Mouse (Mus musculus) spleen, postnatal 14 days (tissue): Measurements from ENCODE around the gene Large1.

ENCODE experiments used
- DNase-seq, 2 experiments: peaks; one replicate each; pipeline ENCODE4 v3.0.0; 2021 to 2022; ENCODE audit warnings: low spot score in 2 of 2

The Large1 gene

DNA sequence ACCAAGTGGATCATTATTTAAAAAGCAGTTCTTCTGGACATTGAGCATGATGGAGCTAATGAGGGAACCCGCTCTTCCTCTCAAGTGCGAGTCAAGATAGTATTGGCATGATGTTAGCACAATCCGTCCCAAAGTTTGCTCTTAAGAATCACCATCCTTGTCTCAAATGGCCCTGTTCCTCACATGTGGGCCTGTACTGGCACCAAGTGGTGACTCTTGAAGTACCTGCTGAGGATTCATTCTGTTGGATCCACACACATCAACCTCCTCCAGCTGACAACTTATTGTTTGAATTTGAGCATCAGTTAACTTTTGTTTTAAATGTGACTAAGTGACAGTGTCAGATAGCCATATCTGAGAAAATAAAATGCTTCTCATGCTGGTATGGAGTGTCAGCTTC is 540.6 kb downstream of the Large1 start:
- no peak for DNase-seq

DNA sequence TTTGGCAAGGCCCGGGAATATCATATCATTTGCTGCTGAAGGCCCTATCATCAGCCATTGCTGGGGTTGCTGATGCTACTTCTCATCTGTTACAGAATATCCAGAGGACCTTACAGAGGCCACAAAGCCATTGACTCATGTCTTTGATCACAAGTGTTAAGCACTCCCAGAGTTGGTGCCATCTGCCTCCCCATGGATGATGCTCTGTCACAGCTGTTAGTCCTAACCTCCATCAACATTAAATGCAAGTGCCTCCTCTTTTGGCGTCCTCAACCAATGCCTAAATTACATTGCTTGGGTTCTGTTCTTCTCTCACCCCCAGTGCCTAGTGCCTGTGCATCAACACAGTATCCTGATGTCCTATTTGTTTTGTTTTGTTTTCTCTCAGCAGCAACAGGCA is 551.8 kb downstream of the Large1 start:
- DNase-seq = no peak

DNA sequence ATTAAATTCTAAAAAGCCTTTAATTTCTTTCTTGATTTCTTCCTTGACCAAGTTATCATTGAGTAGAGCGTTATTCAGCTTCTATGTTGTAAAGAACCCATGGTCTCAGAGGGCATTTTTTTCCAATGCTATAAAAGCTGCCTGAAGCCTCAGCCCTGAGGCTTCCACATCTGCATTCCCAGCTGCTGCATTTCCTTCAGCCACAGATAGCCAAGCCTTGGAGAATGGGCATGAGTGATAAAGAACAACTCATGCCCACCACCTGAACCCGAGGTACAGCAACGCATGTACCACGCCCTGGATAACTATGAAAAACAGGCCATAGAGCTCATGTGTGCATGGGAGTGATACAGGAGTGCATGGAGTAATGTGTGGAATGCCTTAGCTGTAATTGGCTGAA is 572.7 kb downstream of the Large1 start:
- no peak for DNase-seq

DNA sequence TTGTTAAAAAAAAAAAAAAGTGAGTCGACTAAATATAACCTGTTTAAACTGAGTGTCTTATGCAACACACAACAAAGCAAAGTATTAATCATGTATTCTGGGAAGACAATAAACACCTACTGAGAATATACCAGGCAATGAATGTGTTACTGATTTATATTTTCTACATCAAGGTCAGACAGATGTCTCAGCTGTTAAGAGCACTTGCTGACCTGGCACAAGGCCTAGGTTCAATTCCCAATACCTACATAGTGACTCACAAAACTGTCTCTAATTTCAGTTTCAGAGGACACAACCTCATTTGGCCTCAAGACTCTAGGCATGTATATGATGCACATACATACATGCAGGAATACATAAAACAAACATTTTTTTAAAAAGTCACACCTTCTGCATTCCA is 575.5 kb downstream of the Large1 start:
- no peak for DNase-seq

DNA sequence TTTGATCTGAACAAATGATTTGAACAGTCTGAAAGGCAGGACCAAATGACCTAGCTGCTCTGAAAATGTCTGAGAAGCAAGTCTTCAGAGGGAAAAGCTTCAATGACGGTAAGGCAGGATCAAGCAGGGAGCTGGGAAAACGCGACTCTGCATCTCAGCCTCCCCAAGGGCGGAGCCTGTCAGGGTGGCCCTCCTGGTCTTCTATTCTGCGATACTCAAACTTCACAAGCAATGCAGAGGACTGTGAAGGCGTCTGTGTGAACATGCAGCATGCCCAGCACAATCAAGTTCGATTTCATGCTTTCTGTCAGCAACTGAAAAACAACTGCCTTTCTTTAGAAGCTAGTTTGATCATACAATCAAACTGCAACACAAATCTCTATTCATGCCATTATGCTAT is 586.6 kb downstream of the Large1 start:
- DNase-seq = no peak

DNA sequence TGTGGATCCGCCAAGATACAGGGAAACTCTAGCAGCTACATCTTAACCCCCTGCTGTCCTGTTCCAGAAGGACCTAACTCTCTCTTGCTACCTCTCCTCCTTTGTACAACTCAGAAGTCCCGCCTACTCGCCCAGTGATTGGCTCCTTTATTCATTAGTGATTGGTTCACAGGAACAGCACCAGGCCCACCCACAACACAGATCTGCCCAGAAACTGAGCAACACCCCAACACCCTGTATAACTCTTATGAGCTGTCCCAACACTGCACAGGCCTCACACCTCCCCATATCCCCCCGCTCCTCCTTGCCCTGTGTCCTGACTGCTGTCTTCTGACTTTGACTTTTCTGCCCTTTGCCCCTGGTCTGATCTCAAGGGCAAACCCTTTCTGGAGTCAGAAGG is 587.6 kb downstream of the Large1 start:
- DNase-seq = no peak
